Mouse (Mus musculus): ENCODE measurements at regions not wholly inside any gene's neighbourhood (a gene's known extent, or its start where the extent isn't known, plus 50 kb on each side); places are given as distances from the start of the nearest gene placed in this dataset.
"Not testable (repeated sequence)": the region's sequence is repeated elsewhere in the genome, so short reads cannot be mapped to it uniquely, and the experiment has no call there.

DNA sequence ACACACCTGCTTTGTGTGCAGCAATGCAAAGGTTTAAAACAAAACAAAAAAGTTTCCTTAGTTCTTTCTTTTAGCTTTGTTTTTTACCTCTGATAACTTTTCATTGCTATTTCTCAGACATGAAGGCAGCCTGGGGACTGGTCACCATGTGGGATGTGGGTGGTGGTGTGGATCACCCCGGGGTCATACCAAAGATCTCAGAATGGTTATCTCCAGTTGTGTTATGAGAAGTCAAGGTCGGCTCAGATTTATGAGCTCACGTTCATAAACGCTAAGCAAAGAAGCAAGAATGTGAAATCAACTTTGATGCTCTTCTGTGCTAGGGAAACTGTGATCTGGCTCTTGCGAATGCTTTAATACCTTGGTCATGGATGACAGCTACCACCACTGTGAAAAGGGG, 102.3 kb upstream of the Map3k1 start:
- no peak for DNase-seq

DNA sequence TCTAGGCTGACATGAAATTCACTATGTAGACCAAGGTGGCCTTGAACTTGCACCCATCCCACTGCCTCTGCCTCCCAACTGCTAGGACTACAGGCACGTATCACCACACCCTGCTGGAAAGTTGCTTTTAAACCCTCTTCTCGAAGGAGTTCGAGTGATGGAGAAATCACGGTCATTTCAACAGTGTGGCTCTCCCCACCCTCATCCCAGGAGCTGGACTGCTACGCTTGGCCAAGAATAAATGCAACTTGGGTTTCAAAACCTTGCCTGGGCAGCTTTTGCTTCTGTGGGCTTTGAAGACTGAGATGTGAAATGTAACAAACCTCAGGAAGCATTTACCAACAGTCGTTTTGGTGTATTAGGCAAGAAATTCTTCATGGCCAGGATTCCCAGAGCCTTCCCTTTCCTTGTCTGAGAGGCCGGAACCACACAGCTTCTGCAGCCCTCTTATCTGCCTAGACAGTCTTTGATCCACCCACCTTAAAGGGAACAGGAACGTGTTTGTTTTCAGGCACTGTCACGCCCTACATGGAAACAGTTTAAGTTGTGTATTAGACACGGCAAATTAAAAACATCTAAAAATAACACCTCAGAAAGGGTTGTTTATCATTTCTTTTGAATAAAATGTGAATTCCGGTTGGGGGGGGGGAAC, 103.0 kb upstream of the Map3k1 start:
- DNase-seq: no peak

- DNase-seq: no peak
Measured at GRCm38 (mm10) chr13:111914348-111914913, 105.6 kb upstream of the Map3k1 start.

DNA sequence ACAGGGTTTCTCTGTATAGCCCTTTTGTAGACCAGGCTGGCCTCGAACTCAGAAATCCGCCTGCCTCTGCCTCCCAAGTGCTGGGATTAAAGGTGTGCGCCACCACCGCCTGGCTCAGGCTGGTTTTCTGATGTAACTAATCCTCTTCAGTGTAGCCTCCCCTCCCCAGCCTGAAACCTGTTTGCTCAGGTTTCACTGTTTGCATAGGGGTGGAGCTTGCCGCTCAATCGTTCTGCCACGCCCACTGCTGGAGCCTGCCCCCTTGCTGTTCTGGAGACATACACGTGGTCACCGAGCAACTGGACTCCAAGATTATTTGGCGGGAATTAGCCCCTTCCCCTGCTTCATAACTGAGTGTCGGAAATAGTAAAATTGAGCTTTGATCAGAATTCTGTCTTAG, 110.6 kb upstream of the Map3k1 start:
- not testable (repeated sequence) for DNase-seq

DNA sequence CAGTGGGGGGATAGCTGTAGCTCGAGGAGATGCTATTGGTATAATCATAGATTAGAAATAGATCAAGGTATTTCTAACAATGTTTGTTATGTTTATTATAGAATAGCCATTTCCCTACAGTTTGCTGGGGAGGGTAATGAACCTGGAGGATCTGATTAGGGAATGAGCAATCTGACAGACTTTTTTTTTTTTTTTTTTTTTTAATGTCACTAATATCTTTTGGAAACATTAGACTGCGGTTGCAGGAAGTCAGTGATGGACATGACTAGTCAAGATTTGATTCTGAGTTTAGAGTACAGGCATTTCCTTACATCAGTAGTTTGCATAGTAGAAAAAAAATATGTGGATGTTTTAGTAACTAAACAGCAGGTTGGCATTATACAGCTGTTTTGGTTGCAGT, 111.7 kb upstream of the Map3k1 start:
- no peak for DNase-seq

DNA sequence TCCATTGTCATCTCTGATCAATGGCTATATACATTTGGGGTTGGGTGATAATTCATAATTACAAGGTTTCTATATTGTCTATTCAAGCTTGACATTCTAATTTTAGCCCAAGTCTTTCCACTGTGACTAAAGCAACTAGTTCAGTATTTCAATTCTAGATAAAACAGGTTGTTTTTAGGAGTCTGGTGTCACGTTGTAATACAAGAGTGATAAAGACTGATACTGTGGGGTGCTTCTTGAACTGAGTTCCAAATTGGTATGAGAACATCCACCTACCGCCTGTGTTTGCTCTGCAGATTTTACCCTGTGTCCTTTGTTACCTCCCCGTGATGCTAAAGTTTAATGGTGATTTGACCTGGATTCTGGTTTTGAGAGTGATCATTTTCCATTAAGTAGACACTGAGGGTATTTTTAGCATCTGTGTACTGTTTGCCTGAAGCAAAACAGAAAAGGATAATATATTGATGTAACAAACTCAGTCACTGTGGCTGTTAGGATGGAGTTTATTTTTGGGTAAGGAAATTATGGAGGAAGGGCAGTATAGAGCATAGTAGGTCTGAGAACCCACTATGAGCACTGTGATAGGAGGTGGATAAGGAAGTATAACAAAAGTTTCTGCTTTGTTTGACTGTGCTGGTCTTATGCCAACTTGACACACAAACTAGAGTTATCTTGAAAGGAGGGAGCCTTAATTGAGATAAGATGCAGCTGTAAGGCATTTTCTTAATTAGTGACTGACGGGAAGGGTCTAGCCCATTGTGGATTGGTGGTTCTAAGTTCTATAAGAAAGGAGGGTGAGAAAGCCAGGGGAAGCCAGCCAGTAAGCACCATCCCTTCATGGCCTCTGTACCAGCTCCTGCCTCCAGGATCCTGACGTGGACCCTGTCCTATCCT, 112.6 kb upstream of the Map3k1 start:
- DNase-seq: no peak

GRCm38 (mm10) chr13:111925349-111925748, 116.6 kb upstream of the Map3k1 start:
- DNase-seq: no peak

- no peak for DNase-seq
Measured at GRCm38 (mm10) chr13:111926801-111927200, 118.0 kb upstream of the Map3k1 start.

DNA sequence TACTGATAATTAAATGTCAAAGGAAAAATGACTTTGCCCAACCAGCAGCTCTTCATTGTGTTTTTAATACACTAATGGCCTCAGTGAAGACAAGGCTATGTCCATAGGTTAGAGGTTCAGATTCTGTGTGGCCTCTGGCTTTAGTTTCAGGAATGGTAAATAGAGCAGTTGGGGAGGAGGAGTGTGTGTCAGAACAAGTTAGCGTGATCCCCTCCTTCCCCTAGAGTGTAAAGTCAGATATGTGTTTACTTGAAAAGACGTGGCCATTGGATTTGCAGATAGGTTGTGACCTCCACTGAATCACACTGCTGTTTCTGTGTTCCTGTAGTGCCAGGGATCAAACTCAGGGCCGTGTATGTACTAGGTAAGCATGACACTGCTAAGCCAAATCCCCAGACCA, 118.7 kb upstream of the Map3k1 start:
- no peak for DNase-seq

GRCm38 (mm10) chr13:111928636-111929544, 120.1 kb upstream of the Map3k1 start:
- DNase-seq: no peak

DNA sequence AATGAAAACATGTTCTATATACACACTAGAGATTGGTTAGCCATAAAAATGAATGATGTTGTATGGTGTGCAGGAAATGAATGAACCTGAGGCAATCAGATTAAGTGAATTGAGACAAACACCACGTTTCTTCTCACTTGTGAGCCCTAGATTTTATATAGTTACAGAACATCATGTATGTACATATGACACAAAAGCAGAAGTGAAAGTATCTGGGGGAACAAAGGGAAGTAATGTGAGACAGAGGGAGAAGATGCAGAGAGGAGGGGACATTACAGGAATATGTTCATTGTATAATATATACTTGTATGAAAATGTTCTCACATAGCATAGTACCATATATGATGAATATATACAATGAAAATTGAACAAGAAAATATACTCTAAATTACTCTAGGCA, 121.1 kb upstream of the Map3k1 start:
- DNase-seq: no peak

GRCm38 (mm10) chr13:111932464-111932863, 123.7 kb upstream of the Map3k1 start:
- no peak for DNase-seq

DNA sequence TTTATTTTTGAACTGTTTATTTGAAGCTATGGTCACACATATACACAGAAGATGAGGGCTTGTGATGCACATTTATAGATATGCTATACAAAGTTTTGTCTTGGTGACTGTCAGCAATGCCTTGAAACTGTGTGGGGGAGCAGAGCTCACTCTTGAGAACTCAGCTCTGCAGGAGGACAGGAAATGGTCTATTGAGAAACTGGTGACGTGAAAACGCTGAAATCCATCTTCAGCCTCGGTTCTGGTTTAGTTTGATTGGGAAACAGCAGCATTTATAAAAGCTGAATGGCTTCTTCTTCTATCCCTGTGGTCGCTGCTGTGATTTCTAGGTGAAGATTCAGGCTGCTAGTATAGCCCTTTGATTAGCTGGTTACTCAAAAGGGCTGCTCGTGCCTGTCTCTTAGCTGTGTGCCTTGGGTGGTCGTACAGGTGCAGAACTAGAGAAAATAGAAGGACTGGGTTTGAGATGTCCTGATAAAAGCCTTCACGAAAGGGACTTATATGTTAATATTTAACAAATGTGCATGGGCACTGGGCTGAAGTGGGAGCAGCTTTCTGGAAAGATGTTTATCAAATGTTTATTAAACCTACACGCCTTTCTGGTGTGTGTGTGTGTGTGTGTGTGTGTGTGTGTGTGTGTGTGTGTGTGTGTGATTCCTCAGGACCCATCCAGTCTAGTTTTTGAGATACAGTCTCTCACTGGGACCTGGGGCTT, 124.9 kb upstream of the Map3k1 start:
- no peak for DNase-seq

GRCm38 (mm10) chr13:111935721-111936080, 126.9 kb upstream of the Map3k1 start:
- no peak for DNase-seq

GRCm38 (mm10) chr13:111936081-111936857, 127.5 kb upstream of the Map3k1 start:
- DNase-seq: peak; percentile 13

GRCm38 (mm10) chr13:111936983-111937382, 128.2 kb upstream of the Map3k1 start:
- DNase-seq: no peak

DNA sequence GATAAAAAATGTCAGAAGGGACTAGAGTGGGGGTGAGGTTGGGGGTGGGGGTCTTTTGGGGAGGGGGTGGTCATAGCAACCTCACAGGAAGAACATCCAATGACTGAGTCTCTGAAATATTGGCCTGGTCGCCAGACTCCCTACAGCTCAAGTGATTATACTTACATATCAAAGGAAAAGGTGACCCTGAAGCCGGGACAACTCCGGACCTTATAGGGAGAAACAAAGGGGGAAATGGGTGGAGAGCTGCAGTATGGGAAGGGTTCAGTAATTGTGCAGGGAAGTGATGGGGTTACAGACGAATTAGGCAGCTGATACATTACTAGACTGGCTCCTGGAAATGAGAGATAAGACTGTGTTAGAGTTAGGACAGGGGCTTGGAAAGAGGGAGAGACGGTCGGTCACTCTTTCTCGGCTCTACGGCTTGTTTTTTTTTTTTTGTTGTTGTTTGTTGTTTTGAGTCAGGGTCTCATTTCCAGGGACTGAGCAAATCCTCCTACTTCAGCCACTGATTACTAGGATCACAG, 130.2 kb upstream of the Map3k1 start:
- no peak for DNase-seq

DNA sequence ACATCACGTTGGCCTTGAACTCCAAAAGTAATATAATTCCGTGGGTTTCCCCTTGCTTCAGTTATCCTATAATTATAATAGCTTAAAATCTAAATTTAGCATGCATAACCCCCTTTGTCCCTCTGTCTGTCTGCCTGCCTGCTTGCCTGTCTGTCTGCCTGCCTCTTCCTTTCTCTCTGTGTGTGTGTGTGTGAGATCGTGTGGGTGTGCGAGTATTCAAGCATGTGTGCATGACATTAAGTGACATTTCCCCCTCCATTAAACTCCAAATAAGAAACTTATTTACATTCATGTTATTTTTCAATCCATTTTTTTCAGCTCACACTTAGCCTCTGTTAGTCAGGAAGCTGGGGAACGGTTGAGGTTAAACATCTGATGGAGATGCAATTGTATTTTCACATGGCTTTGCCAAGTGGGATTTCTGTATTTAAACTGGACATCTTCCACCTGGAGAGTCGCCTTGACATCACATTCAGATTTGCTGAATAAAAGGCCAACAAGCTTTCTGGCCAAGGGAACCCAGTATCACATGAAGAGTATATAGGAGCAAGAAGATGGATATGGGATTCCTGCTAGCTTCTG, 130.8 kb upstream of the Map3k1 start:
- DNase-seq: no peak

- DNase-seq: no peak
Measured at GRCm38 (mm10) chr13:111940275-111940674, 131.5 kb upstream of the Map3k1 start.

DNA sequence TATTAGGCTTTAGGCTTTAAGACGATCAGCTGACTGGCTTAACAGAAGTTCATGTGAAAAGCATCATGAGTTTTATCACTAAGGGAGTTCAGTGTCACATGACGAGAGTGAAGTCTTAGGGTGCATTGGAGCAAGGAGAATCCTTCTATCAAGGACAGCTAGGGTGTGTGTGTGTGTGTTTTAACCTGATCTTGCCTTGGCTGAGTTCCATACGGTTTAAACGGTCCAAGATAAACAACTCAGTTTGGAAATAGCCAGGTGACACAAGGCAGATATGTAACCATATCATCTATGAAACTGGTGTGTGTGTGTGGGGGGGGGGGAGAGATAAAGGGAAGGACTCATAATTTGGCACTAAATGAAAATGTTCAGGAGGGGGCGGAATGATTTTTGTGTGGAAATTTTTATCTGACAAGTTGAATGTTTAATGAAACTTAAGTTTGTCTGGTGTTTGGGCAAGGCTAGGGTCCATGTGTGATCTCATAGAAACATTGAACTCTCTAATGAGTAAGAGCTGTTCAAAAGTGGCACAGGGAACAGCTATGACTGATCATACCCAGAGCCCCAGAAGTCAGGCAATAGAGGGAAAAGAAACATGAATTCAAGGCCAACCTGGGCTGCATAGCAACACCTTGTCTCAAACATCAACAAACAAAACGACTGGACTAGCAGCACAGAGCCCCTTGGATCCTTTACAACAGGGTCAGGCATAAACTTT, 132.2 kb upstream of the Map3k1 start:
- DNase-seq: no peak

Measured in right cerebral cortex, postnatal 25 days (tissue).